Mouse (Mus musculus) bone marrow macrophage, adult 2 months (primary cell): ENCODE measurements around the gene Ralgps1.

Experiments used
- CTCF ChIP-seq: IDR thresholded peaks from 2 replicates; pipeline ENCODE4 v1.5.1; 2012; ENCODE audit warnings: low read depth, mild to moderate bottlenecking, low read length, moderate library complexity
- POLR2A ChIP-seq: IDR thresholded peaks from 2 replicates; pipeline ENCODE4 v1.6.1; 2012; ENCODE audit warnings: mild to moderate bottlenecking, low read depth, low read length, borderline replicate concordance

GRCm38 (mm10) chr2:33137244-33137643 is 234.0 kb downstream of the Ralgps1 start:
- no peak for TF ChIP-seq POLR2A
- no peak for TF ChIP-seq CTCF
